Mouse (Mus musculus): ENCODE results near the gene Dusp5.
A peak's percentile ranks its signal among the peaks of the same experiment; 100 is the strongest.

Gene Dusp5

GRCm38 (mm10) chr19:53539296-53539695 lies 10.4 kb downstream of the Dusp5 start:
- DNase-seq (ENCODE audit: inconsistent age in 2 of 2, low spot score in 1 of 2): no peak

GRCm38 (mm10) chr19:53543602-53544001 lies 14.7 kb downstream of the Dusp5 start:
- DNase-seq (ENCODE audit: inconsistent age in 2 of 2, low spot score in 1 of 2): peak; percentile 52 to 71

DNA sequence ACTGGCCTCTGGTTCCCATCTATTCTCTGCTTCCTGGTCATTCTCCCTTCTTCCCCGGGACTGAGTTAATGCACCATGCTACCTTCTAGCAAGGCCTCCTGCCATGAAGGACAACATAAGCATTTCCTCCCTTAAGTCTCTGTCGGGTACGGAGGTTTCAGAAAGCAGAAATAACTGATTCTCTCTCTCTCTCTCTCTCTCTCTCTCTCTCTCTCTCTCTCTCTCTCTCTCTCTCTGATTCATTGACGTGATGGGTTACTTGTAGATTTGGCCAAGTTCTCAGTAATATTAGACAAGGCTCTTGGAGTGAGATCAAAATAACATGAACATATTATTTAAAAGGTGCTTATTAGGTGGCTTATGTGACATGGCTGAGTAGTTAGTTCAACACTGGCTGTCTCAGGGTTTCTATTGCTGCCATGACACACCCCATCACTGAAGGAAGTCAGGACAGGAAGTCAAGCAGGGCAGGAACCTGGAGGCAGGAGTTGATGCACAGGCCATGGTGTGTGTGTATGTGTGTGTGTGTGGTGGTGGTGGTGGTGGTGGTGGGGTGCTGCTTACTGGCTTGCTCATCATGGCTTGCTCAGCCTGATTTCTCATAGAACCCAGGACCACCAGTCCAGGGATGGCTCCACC lies 16.1 kb downstream of the Dusp5 start:
- peak in 1 of 2 experiments; percentile 21 for DNase-seq (ENCODE audit: inconsistent age in 2 of 2, low spot score in 1 of 2)

DNA sequence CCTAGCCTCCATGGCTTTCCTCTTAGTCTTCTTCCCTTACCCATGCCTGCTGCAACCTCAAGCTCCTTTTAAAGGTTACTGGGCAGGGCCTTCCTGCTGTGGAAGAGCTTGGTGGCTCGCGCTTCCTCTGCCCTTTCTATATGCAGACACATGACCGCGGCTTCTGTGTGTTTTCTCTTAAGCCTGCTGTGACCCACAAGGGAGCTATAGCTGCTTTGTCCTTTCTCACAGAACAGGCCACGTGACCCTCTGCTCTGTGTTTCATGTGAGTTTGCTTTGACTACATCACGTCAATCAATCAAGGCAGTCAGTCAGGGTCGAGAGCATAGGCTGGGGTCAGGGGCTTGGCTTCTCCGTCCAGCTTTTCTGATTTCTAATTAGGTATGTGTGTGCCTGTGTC lies 18.7 kb downstream of the Dusp5 start:
- peak in 1 of 2 experiments; percentile 37 for DNase-seq (ENCODE audit: inconsistent age in 2 of 2, low spot score in 1 of 2)

DNA sequence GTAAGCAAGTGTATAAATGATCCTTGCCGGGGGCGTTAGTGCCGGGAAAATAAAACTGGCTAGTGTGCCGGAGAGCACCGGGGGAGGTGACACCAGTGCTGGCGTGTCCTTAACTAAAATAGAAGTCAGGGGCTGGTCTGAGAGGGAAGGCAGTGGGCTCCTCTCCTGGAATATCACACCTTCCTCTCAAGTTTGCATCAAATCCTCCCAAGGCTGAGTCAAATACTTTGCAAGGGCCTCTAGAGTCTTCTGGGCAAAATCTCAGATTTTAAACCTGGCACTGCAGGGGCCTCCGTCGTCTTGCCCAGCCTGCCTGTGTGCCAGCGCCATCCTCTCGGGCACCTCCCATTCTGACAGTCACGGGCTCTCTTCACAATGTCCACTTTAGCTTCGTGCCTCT lies 22.1 kb downstream of the Dusp5 start:
- DNase-seq (ENCODE audit: inconsistent age in 2 of 2, low spot score in 1 of 2): peak in 1 of 2 experiments; percentile 18

- DNase-seq (ENCODE audit: inconsistent age in 2 of 2, low spot score in 1 of 2): peak in 1 of 2 experiments; percentile 40
Measured at GRCm38 (mm10) chr19:53552216-53552786, 23.4 kb downstream of the Dusp5 start.

DNA sequence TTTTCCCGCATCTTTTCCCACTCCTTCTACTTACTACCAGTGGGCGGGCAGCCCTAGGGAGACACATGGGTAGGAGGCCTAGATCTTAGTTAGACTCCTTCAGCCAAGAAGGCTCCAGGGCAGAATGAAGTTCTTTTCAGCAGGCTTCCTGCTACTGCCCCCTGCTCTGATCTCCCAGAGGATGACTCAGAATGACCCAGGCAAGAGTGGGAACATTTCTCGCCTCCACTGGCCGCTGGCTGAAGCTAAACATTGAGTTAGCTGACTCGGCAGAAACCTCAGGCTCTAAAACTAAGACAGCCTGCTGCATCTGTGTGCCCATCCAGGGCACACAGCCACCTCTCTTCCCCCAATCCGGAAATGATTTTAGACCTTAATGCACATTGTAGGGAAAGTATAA lies 23.9 kb downstream of the Dusp5 start:
- DNase-seq (ENCODE audit: inconsistent age in 2 of 2, low spot score in 1 of 2): peak in 1 of 2 experiments; percentile 58

GRCm38 (mm10) chr19:53554402-53554801 lies 25.5 kb downstream of the Dusp5 start:
- DNase-seq (ENCODE audit: inconsistent age in 2 of 2, low spot score in 1 of 2): peak in 1 of 2 experiments; percentile 17

DNA sequence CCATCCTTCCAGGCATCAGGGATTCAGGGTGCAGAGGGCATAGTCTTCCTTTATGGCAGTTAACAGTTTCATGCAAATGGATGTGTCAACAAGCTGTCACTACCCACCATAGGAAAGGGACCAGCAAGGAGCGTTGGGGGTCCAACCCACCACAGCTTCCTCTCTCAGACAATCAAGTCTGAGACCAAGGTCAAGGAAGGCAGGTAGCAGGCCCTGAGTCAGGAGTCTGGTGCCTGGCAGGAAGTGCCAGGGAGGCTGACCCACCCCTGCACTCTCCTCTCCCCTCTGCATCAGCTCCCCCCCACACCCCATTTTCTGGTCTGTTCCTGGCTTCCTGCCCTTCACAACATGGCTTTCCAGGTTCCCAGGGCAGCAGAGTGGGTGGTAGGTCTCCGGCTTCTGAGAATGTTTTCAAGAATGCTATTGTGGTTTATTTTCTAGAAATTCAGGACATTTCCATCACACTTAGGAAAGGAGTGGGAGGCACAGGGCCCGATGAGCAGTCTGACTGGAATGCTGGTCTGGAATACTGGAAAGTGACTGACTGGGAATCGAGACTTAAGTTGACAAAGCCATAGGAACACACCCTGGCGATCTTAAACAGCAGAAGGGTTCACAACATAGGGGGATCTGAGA lies 26.2 kb downstream of the Dusp5 start:
- DNase-seq (ENCODE audit: inconsistent age in 2 of 2, low spot score in 1 of 2): peak in 1 of 2 experiments; percentile 25

GRCm38 (mm10) chr19:53556841-53557240 lies 27.9 kb downstream of the Dusp5 start:
- DNase-seq (ENCODE audit: inconsistent age in 2 of 2, low spot score in 1 of 2): peak in 1 of 2 experiments; percentile 15

GRCm38 (mm10) chr19:53557267-53557936 lies 28.5 kb downstream of the Dusp5 start:
- peak in 1 of 2 experiments; percentile 41 for DNase-seq (ENCODE audit: inconsistent age in 2 of 2, low spot score in 1 of 2)

- no peak for DNase-seq (ENCODE audit: inconsistent age in 2 of 2, low spot score in 1 of 2)
Measured at GRCm38 (mm10) chr19:53560436-53560835, 31.5 kb downstream of the Dusp5 start.

DNA sequence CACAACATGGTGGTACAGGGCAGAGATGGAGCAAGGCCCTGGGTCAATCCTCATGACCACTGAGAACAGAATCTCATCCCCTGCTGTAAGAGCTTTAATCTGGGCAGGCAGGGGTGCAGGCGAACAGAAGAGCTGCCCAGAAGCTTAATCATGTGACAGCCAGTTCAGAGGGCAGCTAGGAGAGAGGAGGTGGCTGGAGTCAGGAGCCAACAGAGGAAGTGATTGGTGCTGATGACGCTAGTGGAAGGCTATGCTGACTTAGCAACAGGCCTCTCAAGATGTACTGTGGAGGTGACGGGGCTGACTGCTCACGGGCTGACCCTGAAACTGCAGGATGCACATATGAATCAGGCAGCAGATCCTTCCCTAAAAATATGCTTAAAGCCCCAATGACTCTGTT lies 35.3 kb downstream of the Dusp5 start:
- DNase-seq (ENCODE audit: inconsistent age in 2 of 2, low spot score in 1 of 2): peak; percentile 47 to 55

GRCm38 (mm10) chr19:53565565-53566277 lies 36.8 kb downstream of the Dusp5 start:
- no peak for DNase-seq (ENCODE audit: inconsistent age in 2 of 2, low spot score in 1 of 2)

DNA sequence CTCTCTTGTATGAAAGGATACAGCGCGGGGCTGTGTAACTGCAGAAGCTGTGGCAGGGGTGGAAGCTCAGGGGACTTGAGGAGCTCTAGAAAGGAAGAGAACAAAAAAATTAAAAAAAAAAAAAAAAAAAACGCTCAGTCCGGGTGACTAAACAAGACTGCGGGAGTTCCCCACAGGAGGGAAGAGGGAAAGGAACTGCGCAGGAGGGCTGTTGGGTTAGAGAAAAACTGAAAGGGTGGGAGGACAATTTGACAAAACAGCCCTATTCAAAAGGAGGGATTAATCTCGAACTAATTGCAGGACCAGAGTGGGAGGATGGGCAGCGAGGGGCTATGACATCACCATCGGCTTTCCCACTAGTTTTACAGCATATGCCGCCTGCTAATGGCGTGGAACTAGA lies 39.0 kb downstream of the Dusp5 start:
- no peak for DNase-seq (ENCODE audit: inconsistent age in 2 of 2, low spot score in 1 of 2)

- DNase-seq (ENCODE audit: inconsistent age in 2 of 2, low spot score in 1 of 2): no peak
Measured at GRCm38 (mm10) chr19:53568553-53568952, 39.6 kb downstream of the Dusp5 start.

DNA sequence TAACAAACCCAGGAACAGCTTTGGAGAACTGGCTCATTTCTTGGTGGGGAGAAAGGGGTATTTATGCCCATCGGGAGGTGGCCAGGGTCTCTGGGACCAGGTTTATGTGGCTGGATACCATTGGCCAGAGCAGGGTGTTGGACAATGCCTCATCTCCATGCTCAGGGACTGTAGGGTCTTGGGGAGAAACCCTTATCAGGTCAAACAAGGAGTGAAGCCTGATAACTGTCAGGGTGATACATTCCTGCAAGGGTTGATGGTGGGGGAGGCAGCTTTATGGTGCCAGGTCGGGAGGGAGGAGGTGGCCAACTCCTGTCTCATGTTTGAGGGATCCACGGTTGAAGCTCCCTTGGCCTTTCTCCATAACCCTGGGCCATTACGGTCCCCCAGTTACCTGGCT lies 42.1 kb downstream of the Dusp5 start:
- no peak for DNase-seq (ENCODE audit: inconsistent age in 2 of 2, low spot score in 1 of 2)

GRCm38 (mm10) chr19:53571501-53572428 lies 42.9 kb downstream of the Dusp5 start:
- DNase-seq (ENCODE audit: inconsistent age in 2 of 2, low spot score in 1 of 2): no peak

GRCm38 (mm10) chr19:53572607-53573006 lies 43.7 kb downstream of the Dusp5 start:
- no peak for DNase-seq (ENCODE audit: inconsistent age in 2 of 2, low spot score in 1 of 2)

DNA sequence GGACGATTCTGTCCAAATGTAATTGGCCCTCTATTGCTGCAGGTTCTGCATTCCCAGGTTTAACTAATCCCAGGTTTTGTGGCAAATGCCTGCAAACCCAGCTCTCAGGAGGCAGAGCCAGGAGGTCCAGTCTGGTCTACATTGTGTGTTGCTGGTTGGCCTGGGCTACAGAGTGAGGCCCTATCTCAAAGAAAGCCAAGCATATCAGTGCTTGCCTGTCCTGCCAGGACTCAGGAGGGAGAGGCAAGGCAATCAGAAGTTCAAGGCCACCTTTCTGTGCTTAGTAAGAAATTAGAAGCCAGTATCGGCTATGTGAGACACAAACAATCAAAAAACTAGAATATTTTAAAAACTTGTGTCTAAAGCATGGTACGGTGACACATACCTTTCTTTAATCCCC lies 44.2 kb downstream of the Dusp5 start:
- peak in 1 of 2 experiments; percentile 70 for DNase-seq (ENCODE audit: inconsistent age in 2 of 2, low spot score in 1 of 2)

Measured in adrenal gland, adult (tissue).